Mouse (Mus musculus) adrenal gland, postnatal 4 days (tissue): ENCODE measurements around the gene Gm29427. TPM values are rescaled to one million over a fixed set of nuclear protein-coding genes. Genes with fewer than 3 reads are reported as not detected.

Experiments
- DNase-seq, 2 experiments: peaks; one replicate each; pipeline ENCODE4 v3.0.0; 2021 to 2022; ENCODE audit warnings: low spot score in 2 of 2, mixed read lengths in 2 of 2
- total RNA-seq, 2 experiments: library from RNA; stranded (reverse); gene quantifications; 2 replicates each; pipeline ENCODE4 v1.2.3; 2021

Gm29427 gene
- total RNA-seq, 2 experiments from 2014 or later, result 0.17 TPM; not detected in 1

DNA sequence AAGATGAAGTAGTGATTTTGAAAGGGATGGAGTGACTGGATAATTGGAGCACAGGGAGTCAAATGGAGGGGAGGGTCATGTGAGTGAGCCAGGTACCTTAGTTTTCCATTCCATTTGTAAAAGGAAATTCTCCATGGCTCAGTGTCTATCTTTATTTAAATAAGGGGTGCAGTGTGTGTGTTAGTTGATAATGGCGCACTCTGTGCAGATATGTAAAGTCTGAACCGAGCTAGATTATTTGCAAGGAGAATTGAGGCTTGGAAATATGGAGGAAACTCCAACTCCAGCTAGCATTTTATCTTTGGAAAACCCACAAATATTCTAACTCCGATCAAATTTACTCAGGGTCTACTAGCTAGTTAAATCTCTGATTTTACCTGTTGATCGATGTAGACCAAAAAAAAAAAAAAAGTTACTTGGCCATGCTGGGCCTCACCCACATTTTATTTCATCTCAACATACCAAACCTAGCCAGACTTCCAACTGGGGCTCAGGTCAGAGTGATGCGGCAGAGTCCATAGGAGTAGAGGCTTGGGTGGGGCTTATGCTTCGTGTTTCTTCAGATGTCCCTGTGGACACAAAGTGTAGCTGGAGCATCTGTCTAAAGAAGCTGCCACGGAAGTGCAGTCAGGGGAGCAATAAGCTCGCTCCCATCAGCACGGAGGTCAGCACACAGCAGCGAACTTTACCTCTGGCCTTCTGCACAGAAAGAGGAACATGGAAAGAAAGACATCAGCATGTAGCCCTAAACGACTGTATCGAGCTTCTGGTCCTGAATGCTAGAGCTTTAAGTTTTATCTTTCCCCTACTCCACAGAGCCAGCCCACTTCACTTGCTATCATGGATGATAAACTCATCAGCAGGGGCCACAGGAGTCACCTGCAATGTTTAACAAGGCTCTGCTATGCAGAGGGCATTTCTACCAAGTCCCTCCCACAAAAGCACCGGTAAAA, 17.4 kb upstream of the Gm29427 start:
- DNase-seq, result no peak

DNA sequence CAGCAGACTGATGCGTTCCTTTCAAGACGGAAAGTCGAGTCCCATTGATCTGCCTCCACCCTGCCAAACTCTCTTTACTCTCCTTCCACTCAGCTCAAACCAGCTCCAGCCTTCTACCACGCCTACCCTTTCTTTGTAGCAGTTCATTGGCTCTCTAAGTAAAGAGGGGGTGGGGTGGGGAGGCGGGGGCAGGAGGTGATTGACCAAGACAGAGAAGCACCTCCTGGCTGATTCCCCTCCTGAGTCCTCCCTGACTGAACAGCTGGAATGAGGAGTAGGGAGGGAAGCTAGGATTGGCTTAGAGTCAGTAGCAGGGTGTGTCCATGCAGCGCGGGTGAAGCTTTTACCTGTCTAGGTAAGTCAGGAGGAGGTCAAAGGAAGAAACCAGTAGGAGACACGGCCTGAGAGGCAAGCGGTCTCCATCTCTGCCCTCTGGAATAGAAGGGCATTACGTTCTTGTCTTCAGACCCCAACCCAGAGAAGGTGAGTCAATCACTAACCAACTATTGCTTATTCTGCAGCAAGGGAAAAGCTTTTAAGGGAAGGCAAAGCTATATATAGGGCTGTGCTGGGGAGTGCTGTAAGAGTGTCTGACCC, 16.2 kb upstream of the Gm29427 start, which contains the start of gene AA986860:
AA986860 (plus strand) TSS at position 236 of the 597 bp plus-strand sequence.
- no peak for DNase-seq

DNA sequence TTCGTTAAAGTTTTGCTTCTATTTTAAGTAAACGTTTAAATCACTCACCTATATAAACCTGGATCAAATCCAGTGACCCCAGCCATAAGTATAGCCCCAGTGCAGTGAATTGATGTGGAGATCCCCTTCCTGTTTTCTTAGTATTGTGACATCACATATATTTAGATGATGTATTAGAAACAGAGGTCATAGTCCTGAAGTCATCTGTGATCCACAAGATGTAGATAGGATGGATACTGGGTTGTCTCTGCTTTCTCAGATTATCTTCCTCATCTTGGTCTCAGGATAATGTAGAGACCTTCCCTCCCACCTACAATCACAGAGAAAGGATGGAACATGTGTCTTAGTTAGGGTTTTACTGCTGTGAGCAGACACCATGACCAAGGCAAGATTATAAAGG, 13.6 kb upstream of the Gm29427 start, which contains the start of gene Pfkfb2:
Pfkfb2 (minus strand) TSS at position 101 of the 400 bp plus-strand sequence.
- no peak for DNase-seq

DNA sequence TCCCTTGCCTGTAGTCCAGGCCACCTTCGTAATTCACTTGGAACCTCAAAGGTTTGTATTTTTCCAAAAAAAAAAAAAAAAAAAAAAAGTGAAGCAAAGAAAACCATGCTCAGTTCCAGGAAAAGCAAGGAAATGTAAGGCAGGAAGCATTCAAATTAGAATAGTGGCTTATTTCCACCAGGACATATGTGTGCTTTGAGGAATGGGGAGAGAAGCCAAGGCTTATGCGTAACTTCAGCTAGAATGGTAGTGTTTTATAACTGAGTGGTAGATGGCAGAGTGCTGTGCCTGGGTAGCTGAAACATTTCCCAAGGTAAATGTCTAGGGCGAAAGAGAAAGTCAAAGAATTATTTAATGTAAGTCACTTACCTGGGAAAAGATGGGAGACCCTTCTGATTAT, 13.1 kb upstream of the Gm29427 start:
- DNase-seq, result no peak

DNA sequence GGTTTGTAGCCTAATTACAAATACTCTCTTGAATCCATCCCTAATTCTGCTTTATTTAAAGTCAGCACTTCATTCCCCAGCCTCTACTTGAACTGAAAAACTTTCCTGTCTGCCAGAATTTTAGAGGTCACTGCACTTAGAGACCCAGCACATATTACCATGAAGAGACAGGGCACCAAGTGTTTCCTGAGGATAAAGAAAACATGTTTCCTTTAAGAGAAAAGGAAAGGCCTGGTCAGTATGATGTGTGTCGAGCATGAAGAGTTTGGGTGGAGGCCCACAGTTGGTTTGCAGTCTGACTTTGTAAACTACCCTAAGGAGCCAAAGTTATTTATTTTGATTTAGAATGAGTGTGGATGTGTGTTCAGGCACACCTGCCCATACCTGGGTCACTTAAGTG, 12.5 kb upstream of the Gm29427 start:
- no peak for DNase-seq

DNA sequence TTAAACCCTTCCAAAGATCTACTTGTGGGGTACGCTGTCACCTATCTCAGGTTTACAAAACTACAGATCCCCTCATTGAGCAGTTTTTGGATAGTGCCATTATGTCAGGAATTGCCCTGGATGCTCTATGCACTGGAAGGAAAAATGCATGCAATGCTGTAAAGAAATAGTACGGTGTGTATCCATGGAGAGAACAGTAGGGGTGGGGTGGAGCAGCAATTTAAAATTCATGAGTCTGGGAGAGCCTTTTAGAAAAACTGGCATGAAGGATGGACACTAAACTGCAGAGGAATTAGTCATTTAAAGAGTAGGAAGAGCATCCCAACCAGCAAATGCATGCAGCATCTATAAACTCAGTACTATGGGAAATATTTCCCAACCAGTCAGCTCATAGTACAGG, 10.8 kb upstream of the Gm29427 start:
- DNase-seq, result no peak

DNA sequence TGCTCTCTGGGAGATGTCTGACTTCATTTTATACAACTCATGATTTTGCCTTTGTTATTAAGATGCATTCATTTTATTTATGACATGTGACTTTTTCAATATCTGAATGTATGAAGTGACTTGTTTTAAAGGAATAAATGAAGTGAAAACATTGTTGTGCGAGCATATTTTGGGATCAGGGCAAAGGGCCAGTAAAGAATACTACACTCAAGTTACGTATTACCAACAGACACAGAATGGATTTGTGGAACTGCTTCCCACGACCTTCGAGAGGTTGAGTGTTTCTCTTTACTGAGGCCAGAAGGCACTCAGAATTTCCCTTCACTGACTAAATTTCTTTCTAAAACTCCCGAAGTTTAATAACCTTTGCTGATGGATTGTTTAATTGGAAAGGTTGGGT, 8.6 kb upstream of the Gm29427 start:
- no peak for DNase-seq

DNA sequence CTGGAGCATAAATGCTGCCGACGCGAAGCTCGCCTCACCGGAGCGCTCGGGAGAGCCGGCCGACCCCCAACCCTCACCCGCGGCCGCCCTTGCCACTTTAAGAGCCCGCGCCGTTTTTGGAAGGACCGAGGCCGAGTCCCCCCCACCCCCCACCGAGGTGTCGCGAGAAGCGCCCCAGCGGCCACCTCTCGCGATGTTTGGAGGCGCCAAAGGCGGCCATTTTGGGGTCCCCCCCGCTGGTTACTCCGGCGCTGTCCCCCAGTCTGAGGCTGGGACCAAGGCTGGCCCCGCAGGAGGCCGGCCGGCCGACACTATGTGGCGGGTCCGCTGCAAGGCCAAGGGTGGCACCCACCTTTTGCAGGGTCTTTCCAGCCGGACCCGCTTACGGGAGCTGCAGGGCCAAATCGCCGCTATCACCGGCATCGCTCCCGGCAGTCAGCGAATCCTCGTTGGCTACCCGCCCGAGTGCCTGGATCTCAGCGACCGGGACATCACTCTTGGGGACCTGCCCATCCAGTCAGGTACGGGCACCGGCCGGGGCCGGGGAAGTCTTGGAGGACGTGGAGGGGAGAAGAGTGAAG, 1.8 kb upstream of the Gm29427 start, which contains the start of gene Yod1:
Yod1 (plus strand) TSS at position 37 of the 581 bp plus-strand sequence.
- DNase-seq, result peak; percentile 85 to 86

DNA sequence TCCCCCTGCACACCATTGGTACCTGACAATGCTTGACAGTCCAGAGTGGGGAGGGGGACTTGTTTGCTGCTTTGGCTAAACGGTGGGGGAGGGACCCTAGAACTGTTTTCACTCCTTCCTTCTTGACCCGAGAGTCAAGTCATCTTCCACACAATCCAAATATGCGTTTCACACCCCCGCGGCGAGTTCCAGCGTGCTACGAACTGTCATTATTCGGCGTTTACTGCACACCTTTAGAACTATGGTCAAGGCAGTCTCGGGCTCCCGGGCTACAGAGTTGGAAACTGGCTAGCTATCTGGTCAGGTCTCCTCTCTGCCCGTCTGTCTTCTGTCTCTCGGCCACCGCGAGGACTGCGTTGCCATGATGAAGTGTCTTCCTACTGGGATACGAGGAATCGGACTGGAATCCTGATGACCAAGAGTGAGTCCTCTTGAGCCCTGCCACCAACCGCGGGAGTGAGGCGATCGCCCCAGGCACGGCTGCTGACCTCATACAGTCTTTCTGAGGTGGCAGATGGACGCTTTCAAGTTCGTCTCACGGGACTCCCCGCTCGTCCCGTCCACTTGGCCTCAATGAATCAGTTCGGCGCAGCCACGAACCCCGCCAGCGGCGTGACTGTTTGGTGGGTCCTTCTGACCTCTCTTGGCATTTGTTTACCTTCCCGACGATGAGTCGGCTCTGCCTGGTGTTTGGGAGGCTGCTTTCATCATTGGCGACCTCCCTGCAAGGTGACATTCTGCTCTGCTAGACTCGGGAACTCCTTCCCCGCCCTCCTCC, 1.1 kb upstream of the Gm29427 start:
- DNase-seq, result no peak

DNA sequence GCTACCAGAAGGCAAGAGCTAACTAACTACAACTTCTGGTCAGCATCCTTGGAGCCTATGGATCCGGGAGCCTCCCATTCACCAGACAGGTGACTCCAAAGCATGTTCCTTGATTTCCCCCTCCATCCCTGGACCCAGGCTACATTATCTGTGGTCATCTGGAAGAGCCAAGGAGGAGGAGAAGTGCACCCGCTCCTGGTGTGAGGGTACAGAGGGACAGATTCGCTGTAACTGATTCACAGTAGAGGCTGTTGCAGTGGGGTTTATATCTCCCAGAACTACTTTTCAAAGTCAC, 566 bp upstream of the Gm29427 start:
- no peak for DNase-seq

DNA sequence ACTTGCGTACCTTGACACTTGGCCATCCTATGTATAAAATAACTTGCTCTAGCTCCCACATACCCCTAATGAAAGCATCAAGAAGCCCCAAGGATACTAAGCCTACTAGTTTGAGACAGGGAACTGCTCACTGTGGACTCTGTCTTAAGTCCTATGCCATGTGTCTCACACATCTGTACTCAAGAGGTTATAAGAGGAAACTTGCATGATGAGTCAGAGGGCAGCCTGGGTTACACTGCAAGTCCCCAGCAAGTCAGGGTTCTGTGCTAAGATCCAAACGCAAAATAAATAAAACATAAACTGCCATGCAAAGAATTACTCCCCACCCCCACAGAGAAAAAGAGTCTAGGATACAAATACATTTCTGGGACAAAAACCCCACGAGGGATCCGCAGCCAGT, 1.6 kb downstream of the Gm29427 start:
- no peak for DNase-seq

DNA sequence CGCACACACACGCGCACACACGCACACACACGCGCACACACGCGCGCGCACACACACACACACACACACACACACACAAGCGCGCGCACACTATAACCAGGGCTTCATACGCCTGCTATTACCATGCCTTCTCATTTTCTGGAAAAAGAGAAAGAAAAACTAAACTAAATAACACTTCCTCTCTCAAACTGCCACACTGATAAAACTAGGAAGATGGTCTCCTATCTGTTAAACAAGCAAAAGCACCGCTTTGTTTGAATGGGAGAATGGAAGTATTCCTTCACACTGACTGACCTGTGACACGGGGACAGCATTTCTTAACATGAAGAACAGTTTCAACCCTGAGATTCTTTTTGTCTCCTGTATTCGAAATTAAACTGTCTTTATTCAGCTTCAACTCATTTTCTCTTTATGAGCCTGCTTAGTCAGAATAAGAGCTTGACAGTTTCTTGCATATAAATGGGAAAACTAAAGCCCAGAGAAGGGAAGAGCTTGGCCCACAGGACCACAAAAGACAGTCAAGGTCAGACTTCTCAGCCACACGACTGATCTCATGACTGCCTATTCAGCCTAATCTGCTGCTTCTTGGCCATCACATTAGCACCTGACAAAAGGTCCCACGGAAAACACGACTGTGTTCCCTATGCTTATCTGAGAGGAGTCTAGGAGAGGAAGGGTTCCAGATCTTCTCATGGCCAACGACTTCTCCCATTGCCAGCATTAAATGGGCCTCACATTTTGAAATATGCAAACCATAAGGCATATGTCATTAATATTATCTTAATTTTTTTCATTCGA, 5.1 kb downstream of the Gm29427 start:
- DNase-seq, result no peak

DNA sequence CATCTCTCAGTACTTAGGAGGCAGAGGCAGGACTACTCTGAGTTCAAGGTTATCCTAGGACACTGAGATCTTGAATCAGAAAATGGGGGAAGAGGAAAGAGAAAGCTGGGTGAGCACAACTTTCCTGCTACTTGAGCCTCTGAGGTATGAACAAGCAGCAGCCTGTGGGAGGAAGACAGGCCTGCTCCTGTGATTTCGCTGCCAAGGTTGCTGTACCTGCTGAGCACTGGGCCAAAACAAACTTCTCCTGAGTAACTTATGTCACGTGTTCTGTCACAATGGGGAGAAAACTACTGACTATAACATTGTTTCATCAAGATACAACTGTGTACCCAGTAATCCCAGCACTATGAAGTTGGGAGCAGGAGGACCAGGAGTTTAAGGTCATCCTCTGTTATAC, 12.0 kb downstream of the Gm29427 start:
- DNase-seq, result no peak

DNA sequence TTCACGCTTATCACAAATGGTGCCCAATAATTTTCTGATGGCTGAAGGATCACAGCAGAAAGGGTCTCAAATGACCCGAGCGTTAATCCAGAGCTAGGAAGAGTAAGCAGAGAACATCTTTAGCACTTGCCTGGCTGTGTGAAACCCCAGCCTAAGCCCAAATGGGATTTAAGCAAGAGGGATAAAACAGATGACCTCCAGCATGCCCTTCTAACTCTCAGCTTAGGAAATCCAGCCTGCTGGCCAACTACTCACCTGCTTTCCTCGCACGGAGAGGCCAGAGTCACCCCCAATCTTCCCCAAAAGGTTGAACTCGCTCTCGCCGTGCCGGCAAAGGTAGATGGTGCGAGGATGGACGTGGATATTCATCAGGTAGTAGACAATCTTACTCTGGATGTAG, 13.6 kb downstream of the Gm29427 start:
- DNase-seq, result no peak

DNA sequence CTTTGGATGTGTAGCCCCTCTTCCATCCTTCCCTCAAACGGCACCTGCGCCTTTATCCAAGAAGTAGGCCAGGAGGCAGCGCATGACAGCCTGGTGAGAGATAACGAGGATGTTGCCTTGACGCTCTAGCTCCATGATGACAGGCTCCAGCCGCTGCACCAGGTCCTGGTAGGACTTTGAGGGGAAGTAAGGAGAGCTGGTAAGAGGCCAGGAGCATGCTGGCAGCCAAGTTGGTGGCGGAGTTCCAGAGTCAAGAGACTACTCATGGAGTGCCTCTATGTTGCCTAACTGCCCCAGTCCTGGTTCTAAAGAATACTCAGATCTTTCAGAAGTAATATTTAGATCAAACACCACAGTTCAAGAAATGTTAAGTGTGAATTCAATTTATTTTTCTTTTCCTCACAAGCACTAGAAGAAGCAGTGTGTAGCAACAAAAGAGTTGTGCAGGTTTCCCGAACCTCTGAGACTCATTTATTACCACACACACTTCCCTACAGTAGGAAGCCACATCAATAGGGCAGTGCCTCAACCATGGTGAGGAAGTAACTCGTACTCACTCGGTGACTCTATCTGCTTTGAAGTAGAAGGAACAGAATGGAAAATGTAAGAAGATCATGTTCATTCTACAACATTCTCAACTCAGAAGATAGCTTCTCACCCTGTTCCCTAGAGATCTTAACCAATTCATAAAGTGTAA, 15.5 kb downstream of the Gm29427 start:
- no peak for DNase-seq

DNA sequence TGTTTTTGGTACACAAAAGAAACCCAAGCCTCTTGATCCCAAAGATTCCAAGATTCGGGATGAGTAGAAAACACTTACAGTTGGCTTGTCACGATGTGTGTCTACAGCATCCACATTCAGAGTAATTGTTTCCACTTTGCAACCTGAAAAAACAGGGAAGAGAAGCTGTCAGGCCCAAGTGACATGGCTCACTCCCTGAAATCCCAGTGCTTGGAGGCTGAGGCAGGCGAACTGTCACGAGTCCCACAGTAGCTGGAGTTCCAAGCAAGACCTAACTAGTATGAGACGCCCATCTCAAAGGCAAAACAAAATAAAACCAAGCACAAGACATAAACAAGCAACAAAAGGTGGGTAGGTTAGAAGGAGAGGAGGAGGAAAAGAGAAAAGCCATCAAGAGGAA, 17.0 kb downstream of the Gm29427 start:
- DNase-seq, result no peak

DNA sequence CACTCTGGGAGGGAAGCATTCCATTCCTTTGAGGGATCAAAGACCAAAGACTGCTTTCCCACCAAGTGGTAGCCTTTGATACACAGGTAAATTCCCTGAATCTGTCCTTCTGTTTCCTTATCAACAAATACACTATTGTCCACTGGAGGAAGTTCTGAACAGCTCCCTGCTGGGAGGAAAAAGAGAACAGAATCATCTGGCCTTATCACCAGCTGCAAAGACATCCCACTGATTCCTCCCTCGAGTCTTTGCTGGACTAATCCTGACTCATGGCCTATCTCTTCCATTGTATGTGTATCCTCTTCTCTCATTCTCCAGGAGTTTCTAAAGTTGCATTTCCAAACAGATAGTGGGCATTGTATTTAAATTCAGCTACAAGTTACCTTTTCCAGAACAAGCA, 31.7 kb downstream of the Gm29427 start:
- DNase-seq, result no peak

DNA sequence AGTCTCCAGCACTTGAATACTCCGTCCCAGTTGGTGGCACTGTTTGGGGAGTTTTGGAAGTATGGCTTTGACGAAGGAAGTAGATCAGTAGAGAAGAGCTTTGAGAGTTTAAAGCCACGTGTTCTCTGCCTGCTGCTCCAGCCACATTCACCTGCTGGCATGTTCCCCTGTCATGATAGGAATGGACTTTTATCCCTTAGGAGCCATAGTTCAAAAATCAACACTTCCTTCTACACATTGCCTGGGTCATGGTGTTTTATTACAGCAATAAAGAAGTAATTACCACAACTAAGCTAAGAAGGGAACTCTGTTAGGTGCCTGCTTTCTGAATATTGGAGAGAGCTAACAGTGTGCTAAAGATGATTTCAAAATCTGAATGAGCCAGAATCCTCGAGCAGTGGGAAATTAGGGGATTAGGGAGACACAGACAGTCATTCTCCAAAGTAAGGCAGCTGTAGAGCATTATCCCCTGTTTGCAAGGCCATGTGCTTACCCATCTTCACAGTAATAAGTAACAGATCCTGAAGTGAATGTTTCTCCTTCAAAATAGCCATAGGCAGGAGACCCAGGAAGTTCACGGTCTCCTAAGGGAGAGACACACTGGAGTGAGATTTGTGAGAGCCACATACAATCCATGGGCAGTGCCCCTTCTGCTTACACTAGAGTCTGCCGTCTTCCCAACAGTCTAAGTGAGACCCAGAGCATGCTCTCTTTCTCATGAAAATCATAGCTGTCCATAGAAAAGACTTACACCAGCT, 33.8 kb downstream of the Gm29427 start:
- DNase-seq, result no peak

DNA sequence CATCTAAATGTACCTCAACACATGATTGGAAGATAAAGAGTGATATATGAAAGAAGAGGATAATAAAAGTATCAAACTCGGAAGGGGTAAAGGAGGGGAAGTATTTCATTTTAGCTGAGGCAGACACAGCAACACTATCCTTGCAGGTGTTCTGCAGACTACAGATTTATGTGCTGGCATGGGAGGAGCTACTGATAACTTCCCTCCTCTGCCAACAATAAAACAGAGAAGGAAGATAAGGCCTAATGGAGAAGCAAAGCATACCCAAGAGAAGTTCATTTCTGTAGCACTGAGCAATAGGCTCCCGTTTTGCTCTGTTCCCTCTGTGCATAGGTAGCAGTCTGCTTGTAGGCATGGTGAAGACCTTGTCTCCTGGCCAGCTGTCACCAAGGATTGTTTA, 34.5 kb downstream of the Gm29427 start:
- no peak for DNase-seq
